Mouse (Mus musculus): ENCODE measurements around the gene Kctd10. TPM values are rescaled to one million over a fixed set of nuclear protein-coding genes. Genes with fewer than 3 reads are reported as not detected.

Gene Kctd10
- 114 and 124 TPM in 2 replicates for polyA plus RNA-seq (2016; fragmentation: Nextera tagmentation; extraction: Ambion mirVana)

DNA sequence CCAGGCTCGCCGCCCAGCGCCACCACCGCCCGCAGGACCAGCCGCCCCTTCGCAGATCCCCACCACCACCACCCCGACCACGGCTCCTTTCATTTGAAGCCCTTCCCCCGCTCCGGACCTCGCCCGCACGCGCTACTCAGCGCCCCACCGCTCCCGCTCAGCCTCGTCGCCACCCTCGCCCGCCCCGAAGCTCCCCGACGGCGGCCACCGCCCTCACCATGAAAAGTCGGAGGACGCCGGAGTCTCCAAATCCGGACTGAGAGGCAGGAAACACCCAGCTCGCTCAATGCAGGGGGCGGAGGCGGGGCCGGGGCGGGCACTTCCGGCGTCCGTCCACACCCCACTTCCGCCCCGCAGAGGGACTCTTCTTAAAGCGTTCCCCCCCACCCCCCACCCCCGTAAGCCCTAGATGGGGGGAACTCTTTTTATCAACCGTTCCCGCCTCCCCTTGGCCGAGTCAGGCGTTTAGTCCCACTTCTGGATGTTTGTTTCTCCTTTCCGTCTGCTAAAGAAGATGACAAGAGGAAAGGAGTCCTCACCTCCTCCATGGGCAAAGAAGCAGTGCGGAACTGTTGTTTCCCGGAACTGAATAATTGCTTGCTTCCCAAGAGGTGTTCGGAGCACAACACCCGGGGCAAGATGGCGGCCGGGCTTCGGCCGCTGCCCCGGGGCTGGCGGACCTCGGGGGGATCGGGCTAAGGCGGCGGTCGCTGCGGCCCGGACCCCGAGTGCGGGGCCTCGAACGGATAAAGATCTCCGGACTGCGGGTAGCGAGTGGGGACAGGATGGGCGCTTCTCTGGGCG, at the start of gene Kctd10, which contains the start of gene Ube3b:
Gene Kctd10 (minus strand): TSS at position 300 of the 804 bp plus-strand sequence.
Gene Ube3b (plus strand): TSS at position 399 of the 804 bp plus-strand sequence.
- H3K36me3 ChIP-seq = peaks cover 38% of the 10 kb centered on the region
- peak within 1 kb of the TSS; percentile 96 for H3K4me3 ChIP-seq
- no peaks in the 10 kb centered on the region for H3K27me3 ChIP-seq (ENCODE audit: insufficient read depth, poor library complexity, severe bottlenecking)
- WGBS = under 1% methylated on average over 74 of the region's 74 CpGs
- H3K27ac ChIP-seq = peak within 1 kb of the TSS; percentile 98
- peak; percentile 91 for DNase-seq (ENCODE audit: low spot score)
- H3K9me3 ChIP-seq = peaks cover 3% of the 10 kb centered on the region; the same call in 1 of the 2 replicates
- peaks cover 52% of the 10 kb centered on the region for H3K4me1 ChIP-seq (replicated peaks)

DNA sequence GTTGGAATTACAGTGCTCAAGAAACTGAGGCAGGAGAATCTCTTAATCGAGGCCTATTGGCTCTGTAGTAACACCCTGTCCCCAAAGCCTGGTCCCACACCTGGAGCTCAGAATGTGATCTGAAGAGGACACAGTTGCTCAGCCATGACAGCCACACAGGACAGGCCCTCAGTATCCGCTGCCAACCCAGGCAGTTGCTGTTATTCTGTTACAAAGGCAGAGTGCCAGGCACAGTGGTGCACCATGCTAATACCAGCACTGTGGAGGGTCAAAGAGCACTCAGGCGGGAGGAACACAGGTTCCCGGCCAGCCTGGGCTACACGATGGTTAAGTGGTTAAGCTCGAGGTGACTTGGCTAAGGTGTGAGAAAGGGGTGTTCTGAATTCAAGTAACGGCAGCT, 49.5 kb upstream of the Kctd10 start:
- 88% methylated on average over 7 of the region's 7 CpGs for WGBS

DNA sequence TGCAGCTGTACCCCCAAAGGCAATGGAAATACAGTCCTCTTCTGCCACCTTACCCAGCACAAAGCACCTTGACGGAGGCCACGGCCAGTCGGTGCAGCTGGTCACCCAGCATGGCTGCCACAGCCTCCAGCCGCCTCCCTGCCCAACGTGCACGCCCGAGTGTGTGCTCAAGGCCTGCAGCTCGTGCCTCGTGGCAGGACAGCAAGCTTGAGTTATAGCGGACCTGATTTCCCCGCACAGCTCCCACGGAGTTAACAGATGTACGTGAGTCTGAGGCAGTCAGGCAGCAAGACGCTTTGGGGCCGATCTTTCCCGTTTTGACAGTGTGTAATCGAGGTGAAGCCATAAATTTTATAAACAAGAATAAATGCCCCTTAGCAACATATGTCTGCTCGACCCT, 48.3 kb upstream of the Kctd10 start:
- Histone ChIP-seq H3K36me3 (no peaks in the 10 kb centered on the region), H3K27me3 (ENCODE audit: insufficient read depth, poor library complexity, severe bottlenecking) (no peaks in the 10 kb centered on the region), H3K4me3 (no peak overlapping the region), H3K9me3 (no peaks in the 10 kb centered on the region), H3K4me1 (replicated peaks) (peaks cover 8% of the 10 kb centered on the region; the same call in 1 of the 2 replicates), H3K27ac (no peak overlapping the region)
- 85% methylated on average over 18 of the region's 18 CpGs for WGBS
- DNase-seq (ENCODE audit: low spot score) = no peak

More for the DNA sequence above, 49.5 kb upstream of the Kctd10 start:
- Histone ChIP-seq H3K36me3 (peaks cover 8% of the 10 kb centered on the region), H3K9me3 (no peaks in the 10 kb centered on the region), H3K4me1 (replicated peaks) (peaks cover 4% of the 10 kb centered on the region; the same call in 1 of the 2 replicates), H3K27me3 (ENCODE audit: insufficient read depth, poor library complexity, severe bottlenecking) (no peaks in the 10 kb centered on the region), H3K27ac (no peak overlapping the region), H3K4me3 (no peak overlapping the region)
- no peak for DNase-seq (ENCODE audit: low spot score)

DNA sequence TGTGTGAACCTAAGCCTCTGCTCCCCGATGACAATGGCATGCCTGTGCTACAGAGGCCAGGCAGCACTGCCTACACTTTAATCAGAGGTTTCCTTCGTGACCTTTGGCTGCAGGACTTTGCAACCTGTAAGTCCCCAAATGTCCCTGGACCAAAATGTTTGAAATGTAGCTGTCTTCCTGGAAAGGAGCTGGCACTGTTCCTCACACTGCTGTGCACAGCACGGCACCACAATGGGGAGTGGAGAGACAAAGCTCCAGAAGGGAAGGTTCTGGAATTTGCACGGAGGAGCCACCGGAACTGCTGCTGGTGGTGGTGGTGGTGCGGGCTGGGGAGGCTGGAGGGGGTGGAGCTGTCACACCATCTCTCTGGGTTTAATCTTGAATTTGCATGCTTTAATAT, 46.4 kb upstream of the Kctd10 start:
- 77% methylated on average over 6 of the region's 6 CpGs for WGBS
- no peak overlapping the region for H3K27ac ChIP-seq

GRCm38 (mm10) chr5:114423961-114424360, 43.7 kb upstream of the Kctd10 start:
- H3K9me3 ChIP-seq = no peaks in the 10 kb centered on the region
- WGBS = 88% methylated on average over 5 of the region's 5 CpGs
- H3K4me3 ChIP-seq = no peak overlapping the region
- H3K36me3 ChIP-seq = peaks cover 35% of the 10 kb centered on the region
- no peak overlapping the region for H3K27ac ChIP-seq
- H3K27me3 ChIP-seq (ENCODE audit: insufficient read depth, poor library complexity, severe bottlenecking) = no peaks in the 10 kb centered on the region
- peaks cover 19% of the 10 kb centered on the region for H3K4me1 ChIP-seq (replicated peaks)
- DNase-seq (ENCODE audit: low spot score) = no peak

More for the DNA sequence above, 46.4 kb upstream of the Kctd10 start:
- Histone ChIP-seq H3K36me3 (peaks cover 7% of the 10 kb centered on the region), H3K27me3 (ENCODE audit: insufficient read depth, poor library complexity, severe bottlenecking) (no peaks in the 10 kb centered on the region), H3K4me1 (replicated peaks) (peaks cover 23% of the 10 kb centered on the region), H3K4me3 (no peak overlapping the region), H3K9me3 (no peaks in the 10 kb centered on the region)
- DNase-seq (ENCODE audit: low spot score) = no peak

DNA sequence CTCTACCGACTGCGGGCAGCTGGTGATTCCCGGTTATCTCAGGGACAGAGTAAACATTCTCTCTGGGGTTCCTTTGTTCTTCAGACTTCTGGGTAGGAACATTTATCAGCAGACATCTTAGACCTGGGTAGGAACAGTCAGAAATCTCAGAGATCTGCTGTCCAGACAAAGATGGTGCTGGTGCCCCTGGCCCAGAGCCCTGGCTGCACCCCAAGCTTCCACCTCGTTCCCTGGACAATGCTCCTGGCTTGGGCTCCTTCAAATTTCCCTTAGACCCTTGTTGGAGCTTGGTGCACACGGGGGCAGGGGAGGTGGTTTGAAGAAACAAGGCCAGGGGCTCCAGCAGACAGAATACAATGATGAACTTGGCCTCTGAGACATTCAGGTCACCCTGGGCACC, 42.3 kb upstream of the Kctd10 start:
- WGBS = 45% methylated on average over 5 of the region's 5 CpGs
- no peaks in the 10 kb centered on the region for H3K9me3 ChIP-seq
- DNase-seq (ENCODE audit: low spot score) = no peak
- H3K36me3 ChIP-seq = peaks cover 48% of the 10 kb centered on the region
- H3K4me3 ChIP-seq = no peak overlapping the region
- H3K27ac ChIP-seq = peak overlapping the region; percentile 56; the same call in 1 of the 2 replicates
- no peaks in the 10 kb centered on the region for H3K27me3 ChIP-seq (ENCODE audit: insufficient read depth, poor library complexity, severe bottlenecking)
- H3K4me1 ChIP-seq (replicated peaks) = peaks cover 19% of the 10 kb centered on the region

DNA sequence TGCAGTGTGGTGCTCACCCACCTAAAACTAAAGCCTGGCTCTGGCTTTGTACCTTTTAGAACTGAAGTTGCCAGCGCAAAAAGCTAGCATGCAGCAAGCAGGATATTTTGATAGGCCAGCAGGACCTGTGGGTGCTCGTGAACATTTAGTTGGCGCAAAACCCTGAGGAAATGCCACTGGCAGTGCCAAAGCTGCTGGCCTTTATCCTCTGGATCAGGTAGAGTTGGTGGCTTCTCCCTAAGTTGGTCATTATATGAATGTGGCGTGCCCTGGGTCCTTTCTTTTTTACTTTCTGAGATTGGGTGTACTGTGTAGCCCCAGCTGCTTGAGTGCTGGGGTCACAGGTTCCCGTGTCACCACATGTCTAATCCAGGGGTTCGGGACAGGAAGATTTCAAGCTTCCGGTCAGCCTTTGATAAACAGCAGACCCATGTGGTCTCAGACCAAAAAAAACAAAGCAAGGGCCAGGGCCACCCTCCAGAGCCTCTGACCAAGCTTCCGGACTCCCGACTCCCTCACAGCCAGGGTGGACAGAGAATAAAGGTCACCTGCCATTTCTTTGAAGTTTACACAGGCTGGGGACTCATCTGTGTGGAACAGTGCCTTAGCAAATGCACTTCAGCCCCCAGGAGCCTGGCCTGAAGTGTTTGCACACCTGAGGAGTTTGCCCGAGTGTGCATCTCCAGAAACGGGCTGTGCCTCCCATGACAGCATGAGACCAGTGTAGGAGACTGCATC, 41.4 kb upstream of the Kctd10 start:
- Histone ChIP-seq H3K4me3 (no peak overlapping the region), H3K27me3 (ENCODE audit: insufficient read depth, poor library complexity, severe bottlenecking) (no peaks in the 10 kb centered on the region), H3K27ac (0 out of 2 replicates have a peak overlapping the region, but pooled peaks have one; percentile 56), H3K36me3 (peaks cover 57% of the 10 kb centered on the region), H3K9me3 (no peaks in the 10 kb centered on the region), H3K4me1 (replicated peaks) (peaks cover 19% of the 10 kb centered on the region)
- 76% methylated on average over 11 of the region's 11 CpGs for WGBS
- DNase-seq (ENCODE audit: low spot score) = no peak

- Histone ChIP-seq H3K4me1 (replicated peaks) (peaks cover 14% of the 10 kb centered on the region), H3K27ac (no peak overlapping the region), H3K9me3 (no peaks in the 10 kb centered on the region), H3K36me3 (peaks cover 89% of the 10 kb centered on the region), H3K4me3 (no peak overlapping the region), H3K27me3 (ENCODE audit: insufficient read depth, poor library complexity, severe bottlenecking) (no peaks in the 10 kb centered on the region)
- peak; percentile 36 for DNase-seq (ENCODE audit: low spot score)
- 83% methylated on average over 8 of the region's 8 CpGs for WGBS
These were observed 38.2 kb upstream of the Kctd10 start for GRCm38 (mm10) chr5:114418541-114418940.

GRCm38 (mm10) chr5:114416855-114417254, 36.5 kb upstream of the Kctd10 start:
- H3K4me3 ChIP-seq = no peak overlapping the region
- H3K4me1 ChIP-seq (replicated peaks) = peaks cover 5% of the 10 kb centered on the region; the same call in 1 of the 2 replicates
- H3K27me3 ChIP-seq (ENCODE audit: insufficient read depth, poor library complexity, severe bottlenecking) = no peaks in the 10 kb centered on the region
- no peak for DNase-seq (ENCODE audit: low spot score)
- WGBS = 85% methylated on average over 8 of the region's 8 CpGs
- H3K36me3 ChIP-seq = peaks cover 100% of the 10 kb centered on the region
- no peak overlapping the region for H3K27ac ChIP-seq
- no peaks in the 10 kb centered on the region for H3K9me3 ChIP-seq

- Histone ChIP-seq H3K4me1 (replicated peaks) (0 out of 2 replicates have a peak, but pooled peaks cover 6% of the 10 kb centered on the region), H3K4me3 (no peak overlapping the region), H3K27me3 (ENCODE audit: insufficient read depth, poor library complexity, severe bottlenecking) (no peaks in the 10 kb centered on the region), H3K9me3 (no peaks in the 10 kb centered on the region), H3K27ac (no peak overlapping the region), H3K36me3 (peaks cover 100% of the 10 kb centered on the region)
- DNase-seq (ENCODE audit: low spot score) = no peak
- 91% methylated on average over 5 of the region's 5 CpGs for WGBS
These were observed 35.3 kb upstream of the Kctd10 start for GRCm38 (mm10) chr5:114415606-114416005.

GRCm38 (mm10) chr5:114413067-114413735, 32.9 kb upstream of the Kctd10 start:
- peaks cover 100% of the 10 kb centered on the region for H3K36me3 ChIP-seq

DNA sequence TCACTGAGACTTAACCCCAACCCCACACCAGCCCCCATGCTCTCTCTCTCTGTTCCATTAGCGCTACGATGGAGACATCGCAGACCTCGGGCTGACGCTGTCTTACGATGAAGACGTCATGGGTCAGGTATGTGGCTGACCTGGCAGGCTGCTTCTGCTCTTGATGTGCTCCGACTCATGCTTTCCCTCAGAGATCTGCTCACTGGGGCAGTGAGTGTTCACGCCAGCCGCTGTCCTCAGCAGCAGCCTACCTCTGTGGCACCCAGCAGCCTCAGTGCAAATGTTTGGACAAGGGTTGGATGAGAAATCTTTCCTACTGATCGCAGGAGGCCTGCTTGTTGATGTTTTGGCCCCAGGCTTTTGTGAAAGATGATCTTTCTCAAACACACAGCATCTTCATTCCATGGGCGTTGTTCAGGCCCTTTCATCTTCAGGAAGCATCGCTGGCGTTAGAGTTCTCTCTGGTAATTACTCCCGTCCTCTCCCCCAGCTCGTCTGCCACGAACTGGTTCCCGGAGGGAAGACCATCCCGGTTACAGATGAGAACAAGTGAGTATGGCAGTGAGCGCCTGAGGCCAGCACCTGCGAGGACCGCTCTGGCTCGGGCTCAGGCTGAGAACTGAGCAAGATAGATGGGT, 32.2 kb upstream of the Kctd10 start:
- Histone ChIP-seq H3K36me3 (peaks cover 100% of the 10 kb centered on the region), H3K27ac (no peak overlapping the region), H3K4me1 (replicated peaks) (0 out of 2 replicates have a peak, but pooled peaks cover 6% of the 10 kb centered on the region), H3K9me3 (no peaks in the 10 kb centered on the region), H3K27me3 (ENCODE audit: insufficient read depth, poor library complexity, severe bottlenecking) (no peaks in the 10 kb centered on the region), H3K4me3 (no peak overlapping the region)
- 84% methylated on average over 23 of the region's 23 CpGs for WGBS
- DNase-seq (ENCODE audit: low spot score) = no peak

More at GRCm38 (mm10) chr5:114413067-114413735, 32.9 kb upstream of the Kctd10 start:
- Histone ChIP-seq H3K4me1 (replicated peaks) (0 out of 2 replicates have a peak, but pooled peaks cover 6% of the 10 kb centered on the region), H3K27ac (no peak overlapping the region), H3K27me3 (ENCODE audit: insufficient read depth, poor library complexity, severe bottlenecking) (no peaks in the 10 kb centered on the region), H3K9me3 (no peaks in the 10 kb centered on the region), H3K4me3 (no peak overlapping the region)
- WGBS = 79% methylated on average over 16 of the region's 16 CpGs
- no peak for DNase-seq (ENCODE audit: low spot score)
